Mouse (Mus musculus) T-helper 2 cell (primary cell): ENCODE measurements around the gene Ppp1r12a.

Experiments used
- in situ Hi-C: fragments of 300-600 bp; cut with MboI, MseI; formaldehyde crosslinking; loops from one replicate; pipeline ENCODE4 v1.15.1; 2025; ENCODE audit warnings: high pct_unique_total_duplicates

The Ppp1r12a gene

GRCm38 (mm10) chr10:108162297-108163020 is 466 bp downstream of the Ppp1r12a start:
- in situ Hi-C loops: no loop called here

- in situ Hi-C loops: no loop called here
Observed at GRCm38 (mm10) chr10:108163021-108163410, 1.0 kb downstream of the Ppp1r12a start.

GRCm38 (mm10) chr10:108163451-108163850 is 1.5 kb downstream of the Ppp1r12a start:
- in situ Hi-C loops: no loop called here

DNA sequence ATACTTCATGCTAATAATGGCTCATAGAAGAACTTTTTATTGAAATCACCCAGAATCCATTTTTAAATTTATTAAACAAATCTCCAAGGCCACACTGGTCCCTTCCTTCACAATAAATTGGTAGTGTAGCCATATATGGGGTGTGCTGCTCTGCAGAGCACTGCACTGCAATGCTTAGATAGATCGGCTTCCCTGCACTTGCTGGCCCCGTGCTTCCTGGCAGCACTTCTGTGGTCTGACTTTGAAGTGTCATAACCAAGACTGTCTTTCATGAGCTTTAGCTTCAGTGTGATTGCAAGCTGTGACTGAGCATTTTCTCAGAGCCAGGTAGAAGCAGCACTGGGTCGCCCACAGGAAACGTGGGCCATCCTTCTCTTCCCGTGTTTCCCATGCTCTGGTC is 5.8 kb downstream of the Ppp1r12a start:
- in situ Hi-C loops: no loop called here

DNA sequence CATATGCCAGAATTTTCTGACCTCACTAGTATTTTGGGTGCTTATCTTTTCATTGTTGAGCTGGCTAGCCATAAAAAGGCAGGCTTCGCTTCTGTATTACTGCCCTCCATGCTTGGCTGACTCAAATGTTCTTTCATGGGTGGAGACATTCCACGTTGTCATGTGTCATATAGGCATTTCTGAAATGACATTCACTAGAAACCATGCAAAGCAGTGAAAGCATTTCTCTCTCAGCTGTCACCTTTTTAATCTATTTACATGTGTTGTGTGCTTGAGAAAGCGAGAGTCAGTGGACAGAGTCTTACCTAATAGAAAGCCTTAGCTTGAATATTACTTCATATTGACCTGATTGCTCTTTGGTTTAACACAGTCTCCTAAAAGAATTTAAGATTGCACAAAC is 8.8 kb downstream of the Ppp1r12a start:
- in situ Hi-C loops: no loop called here

GRCm38 (mm10) chr10:108171637-108172036 is 9.6 kb downstream of the Ppp1r12a start:
- in situ Hi-C loops: no loop called here

DNA sequence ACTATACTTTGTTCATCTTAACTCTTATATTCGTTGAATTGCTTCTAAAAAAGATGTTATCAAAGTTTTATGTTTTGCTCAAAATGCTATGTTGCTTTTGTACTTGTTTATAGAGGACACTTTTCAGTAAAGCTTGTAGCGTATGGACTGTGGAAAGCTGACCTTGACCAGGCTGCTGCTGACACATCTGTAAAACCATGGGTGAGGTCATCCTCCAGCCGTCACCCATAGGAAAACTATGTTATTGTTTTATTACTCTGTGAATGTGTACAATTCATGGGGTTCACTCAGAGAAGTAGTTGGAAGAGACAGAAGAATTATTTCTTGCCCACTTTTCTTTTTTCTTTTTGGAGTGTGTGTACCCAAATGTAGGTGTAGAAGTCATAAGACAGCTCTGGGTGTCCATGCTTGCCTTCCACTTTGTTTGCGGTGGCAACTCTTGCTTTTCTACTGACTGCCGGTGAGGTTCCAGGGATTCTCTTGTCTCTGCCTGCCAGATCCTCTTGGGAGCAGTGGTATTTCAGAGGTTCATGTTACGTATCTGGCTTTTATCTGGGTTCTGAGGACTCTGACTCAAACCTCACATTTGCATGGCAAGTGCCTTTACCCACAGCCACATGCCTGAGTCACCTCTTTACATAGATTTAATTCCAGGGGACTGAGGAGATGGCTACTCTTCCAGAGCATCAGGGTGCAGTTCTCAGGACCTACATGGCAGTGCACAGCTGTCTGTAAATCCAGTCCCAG is 11.0 kb downstream of the Ppp1r12a start:
- in situ Hi-C loops: no loop called here

- in situ Hi-C loops: no loop called here
Observed at GRCm38 (mm10) chr10:108174107-108174506, 12.1 kb downstream of the Ppp1r12a start.

GRCm38 (mm10) chr10:108175885-108176284 is 13.9 kb downstream of the Ppp1r12a start:
- in situ Hi-C loops: no loop called here

- in situ Hi-C loops: no loop called here
Observed at GRCm38 (mm10) chr10:108178285-108178848, 16.4 kb downstream of the Ppp1r12a start.

DNA sequence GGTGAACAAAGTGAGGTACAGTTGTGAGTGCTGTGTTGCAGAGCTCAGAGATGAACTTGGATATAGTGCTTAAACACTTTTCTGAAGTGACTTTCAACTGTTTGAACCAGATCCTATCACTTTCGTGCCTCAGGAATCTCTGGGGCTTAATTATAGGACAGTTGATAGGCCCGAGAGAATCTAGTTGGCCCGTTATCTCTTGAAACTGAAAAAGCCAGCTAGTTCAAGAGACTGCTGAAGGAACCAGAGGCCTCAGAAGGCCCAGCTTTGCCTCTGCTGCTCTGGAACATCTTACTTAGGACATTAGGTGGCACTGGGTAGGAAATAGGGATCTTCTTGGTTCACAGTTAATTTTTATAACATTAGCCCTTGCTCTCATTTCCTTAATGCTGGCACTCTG is 17.4 kb downstream of the Ppp1r12a start:
- in situ Hi-C loops: no loop called here

DNA sequence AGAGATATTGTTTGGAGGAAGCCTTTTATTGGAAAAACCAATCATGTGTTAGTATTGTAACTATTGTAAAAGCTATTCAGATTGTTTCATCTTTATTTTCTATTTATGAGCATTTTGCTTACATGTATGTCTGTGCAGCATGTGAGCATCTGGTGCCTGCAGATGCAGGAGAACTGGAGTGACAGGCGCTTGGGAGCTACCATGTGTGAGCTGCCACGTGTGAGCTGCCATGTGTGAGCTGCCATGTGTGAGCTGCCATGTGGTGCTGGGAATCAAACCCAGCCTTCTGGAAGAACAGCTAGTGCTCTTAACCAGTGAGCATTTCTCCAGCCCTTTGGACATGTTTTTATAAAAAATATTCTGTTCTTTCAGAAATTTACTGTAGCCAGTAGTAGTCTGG is 18.3 kb downstream of the Ppp1r12a start:
- in situ Hi-C loops: no loop called here

DNA sequence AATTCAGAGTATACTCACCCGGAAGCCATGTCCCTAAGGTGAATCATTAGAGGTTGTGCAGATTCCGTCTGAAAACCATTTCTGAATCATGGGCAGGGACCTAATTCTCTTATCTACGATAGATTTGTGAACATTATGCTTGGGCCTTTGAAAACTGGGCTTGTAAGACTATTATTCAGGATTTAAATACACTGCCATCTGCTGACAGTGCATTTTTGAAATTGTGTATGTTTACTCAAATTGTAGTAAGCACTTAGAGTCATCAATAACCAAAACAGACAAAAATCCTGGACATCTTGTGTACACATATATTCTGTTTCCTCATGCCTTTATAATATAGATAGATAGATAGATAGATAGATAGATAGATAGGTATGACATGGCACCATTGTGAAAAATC is 19.9 kb downstream of the Ppp1r12a start:
- in situ Hi-C loops: no loop called here

DNA sequence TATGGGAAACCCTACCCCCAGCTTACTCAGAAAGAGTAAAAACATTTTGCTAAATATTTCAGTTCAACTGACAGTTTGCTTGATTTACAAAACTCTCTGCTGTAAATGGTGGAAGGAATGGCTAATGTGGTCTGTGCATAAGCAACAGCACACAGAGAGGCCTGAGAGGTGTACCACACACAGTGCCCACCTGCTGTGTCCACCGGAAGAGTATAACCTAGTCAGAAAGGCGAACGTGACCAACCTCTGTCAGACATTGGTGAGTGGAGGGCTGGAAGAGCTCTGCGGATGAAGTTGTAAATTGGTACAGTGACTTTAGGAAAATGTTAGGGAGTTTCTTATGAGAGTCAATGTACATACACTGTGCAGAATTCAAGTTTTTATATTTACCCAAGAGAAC is 20.4 kb downstream of the Ppp1r12a start:
- in situ Hi-C loops: no loop called here

GRCm38 (mm10) chr10:108184763-108185162 is 22.8 kb downstream of the Ppp1r12a start:
- in situ Hi-C loops: no loop called here

DNA sequence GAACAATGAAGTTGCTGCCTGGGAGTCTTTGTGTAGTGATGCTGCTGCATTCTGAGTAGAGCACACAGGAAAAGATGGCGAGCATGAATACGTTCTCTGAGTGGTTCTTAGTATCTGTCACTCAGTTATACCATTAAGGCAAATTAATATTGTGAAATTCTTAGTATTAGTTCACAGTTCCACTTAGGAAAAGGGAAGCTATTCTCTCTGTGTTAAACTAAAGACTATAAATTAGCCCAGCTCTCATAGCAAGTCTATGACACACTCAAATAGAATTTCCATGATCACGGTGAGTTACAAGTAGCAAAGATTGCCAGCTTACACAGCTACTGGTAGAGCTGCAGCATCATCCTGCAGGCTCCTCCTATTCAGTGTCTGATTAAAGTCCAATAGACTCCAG is 23.3 kb downstream of the Ppp1r12a start:
- in situ Hi-C loops: no loop called here

GRCm38 (mm10) chr10:108189303-108189702 is 27.3 kb downstream of the Ppp1r12a start:
- in situ Hi-C loops: no loop called here

- in situ Hi-C loops: no loop called here
Observed at GRCm38 (mm10) chr10:108189986-108190385, 28.0 kb downstream of the Ppp1r12a start.

GRCm38 (mm10) chr10:108190626-108191025 is 28.6 kb downstream of the Ppp1r12a start:
- in situ Hi-C loops: no loop called here

DNA sequence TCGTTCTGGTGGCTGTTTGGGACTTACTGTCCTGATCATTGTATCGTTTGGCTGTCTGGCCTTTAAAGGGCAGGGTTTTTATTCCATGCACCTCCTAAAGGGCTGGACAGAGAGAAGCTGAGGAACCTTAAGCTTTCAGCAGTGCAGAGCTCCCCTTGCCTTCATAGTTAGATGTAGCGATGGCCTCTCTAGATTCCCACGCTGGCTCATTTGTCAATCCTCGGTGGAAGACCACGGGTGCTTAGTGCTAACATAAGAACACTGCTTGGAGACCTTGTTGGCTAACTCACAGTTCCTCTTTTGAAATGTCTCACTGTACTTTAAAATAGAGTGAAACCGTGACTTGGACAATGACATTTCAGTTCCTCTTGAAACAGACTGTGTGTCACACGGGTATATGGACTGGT is 29.4 kb downstream of the Ppp1r12a start:
- in situ Hi-C loops: no loop called here

DNA sequence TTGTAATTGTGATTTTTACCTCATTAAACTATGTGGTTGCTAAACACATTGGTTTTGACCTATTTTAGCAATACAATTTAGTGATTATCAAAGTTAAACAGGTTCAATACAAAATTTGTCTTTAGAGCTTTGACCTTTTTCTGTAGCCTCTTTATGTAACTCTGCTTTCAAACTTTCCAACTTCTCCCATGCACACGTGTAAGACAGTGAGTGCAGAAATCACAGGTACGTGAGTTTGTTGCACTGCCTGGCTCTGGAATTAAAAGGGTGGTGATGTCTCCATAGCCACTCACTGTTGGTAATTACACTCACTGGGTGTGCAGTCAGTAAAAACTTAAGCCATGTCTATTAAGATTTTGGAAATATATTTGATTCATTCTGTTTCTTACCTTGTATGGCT is 30.3 kb downstream of the Ppp1r12a start:
- in situ Hi-C loops: no loop called here

DNA sequence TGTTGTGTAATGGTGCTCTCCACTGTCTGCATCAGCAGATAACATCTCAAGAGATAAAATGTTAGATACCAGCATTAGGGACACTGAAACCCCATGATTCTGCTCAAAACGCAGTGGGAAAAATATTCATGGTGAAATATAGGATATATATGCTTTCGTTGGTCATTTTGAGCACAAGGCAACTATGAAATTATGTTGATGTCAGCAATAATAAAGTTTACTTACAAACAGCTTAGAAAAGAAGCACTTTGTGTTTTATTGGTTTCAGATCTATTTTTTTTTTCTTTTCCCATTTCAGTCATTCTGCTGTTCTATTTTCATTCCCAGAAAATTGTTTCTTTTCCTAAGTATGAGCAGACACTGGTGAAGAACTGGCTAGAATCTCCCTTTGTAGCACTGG is 34.1 kb downstream of the Ppp1r12a start:
- in situ Hi-C loops: no loop called here

GRCm38 (mm10) chr10:108197498-108197897 is 35.5 kb downstream of the Ppp1r12a start:
- in situ Hi-C loops: no loop called here
